Mouse (Mus musculus): ENCODE measurements around the gene Ube2s.
"Not testable (repeated sequence)": the region's sequence is repeated elsewhere in the genome, so short reads cannot be mapped to it uniquely, and the experiment has no call there.

Gene Ube2s

DNA sequence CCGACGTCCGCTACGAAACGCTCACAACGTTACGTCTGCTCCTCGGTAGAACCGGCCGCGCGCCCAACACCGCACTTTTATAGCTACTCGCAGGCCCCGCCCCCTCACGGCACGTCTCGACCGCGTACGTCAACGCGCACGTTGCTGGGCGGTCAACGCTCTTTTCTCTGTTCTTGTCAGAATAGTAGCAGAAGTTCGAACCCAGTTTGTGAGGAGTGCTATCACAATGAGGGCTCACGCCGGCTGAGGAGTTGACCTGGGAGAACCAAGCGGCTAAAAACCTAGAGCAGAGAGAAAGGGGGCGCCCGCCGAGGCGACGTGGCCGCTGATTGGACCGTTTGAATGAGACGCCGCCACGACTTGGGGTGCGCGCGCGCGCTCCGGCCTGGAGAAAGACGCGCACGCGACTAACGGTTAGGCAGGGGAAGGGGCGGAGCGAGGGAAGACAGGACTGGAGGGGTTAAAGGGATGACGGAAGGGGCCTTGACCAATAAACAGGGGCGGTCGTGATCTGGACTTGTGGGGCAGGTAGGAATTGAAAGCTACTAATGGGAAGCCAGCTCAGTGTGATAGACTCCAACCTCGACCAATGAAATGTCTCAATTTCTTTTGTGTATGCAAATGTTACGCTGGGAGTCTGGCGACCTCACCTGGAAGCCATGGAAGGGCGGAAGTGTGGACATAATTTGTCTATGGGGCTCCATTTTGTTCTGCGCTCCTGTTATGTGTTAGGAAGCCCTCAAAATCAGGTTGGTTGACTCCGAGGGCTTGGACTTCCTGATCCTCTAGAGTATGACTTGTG lies at the start of gene Ube2s:
Ube2s (minus strand) TSS at position 288 of the 802 bp plus-strand sequence.
- DNase-seq (ENCODE audit: low read depth, low spot score), result peak; percentile 99

DNA sequence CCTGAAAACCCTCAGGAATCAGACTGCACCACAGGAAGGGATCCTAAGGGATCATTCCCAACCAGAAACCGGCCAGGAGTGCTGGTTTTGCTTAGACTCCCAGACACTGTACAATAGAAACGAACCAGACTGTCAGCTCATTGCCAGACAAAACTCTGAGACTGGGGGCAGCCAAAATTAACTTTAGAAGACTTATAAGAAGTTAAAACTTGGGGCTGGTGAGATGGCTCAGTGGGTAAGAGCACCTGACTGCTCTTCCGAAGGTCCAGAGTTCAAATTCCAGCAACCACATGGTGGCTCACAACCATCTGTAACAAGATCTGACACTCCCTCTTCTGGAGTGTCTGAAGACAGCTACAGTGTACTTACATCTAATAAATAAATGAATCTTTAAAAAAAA lies 48.5 kb upstream of the Ube2s start:
- DNase-seq (ENCODE audit: low read depth, low spot score), result not testable (repeated sequence)

DNA sequence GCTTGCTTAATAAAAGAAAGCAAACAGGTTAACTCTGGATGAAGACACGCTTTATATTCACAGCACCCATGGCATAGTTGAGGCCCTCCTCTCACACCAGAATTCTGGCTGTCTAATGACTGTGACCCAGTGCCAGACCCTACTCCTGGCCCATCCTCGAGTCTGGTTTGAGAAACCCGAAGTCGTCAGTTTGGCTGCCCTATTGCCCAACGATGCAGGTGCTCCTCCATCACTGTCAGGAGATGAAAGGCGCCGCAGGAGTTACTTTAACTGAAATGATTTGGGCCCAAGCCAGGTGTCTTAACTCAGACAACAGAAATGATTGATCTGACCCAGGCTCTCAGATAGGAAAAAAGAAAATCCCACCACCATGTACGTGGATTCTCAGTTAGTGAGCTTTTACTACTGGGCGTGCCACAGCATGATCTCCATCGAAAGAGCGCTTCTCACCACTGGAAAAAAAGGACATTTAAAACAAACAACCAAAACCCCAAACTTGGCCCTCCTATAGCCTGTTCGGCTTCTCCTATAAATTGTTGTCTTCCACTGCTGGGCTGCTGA lies 47.1 kb upstream of the Ube2s start:
- no peak for DNase-seq (ENCODE audit: low read depth, low spot score)

DNA sequence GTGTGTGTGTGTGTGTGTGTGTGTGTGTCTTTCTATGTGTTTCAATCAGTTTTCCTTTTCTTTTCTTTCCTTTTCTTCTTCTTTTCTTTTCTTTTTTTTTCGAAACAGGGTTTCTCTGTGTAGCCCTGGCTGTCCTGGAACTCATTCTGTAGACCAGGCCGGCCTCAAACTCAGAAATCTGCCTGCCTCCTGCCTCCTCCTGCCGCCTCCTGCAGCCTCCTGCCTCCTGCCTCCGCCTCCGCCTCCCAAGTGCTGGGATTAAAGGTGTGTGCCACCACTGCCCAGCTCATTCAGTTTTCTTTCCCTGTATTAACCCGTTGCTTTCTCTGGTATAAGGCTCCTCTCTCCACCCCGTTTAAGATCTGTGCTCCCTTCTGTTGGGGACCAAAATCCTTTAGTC lies 44.9 kb upstream of the Ube2s start:
- no peak for DNase-seq (ENCODE audit: low read depth, low spot score)

DNA sequence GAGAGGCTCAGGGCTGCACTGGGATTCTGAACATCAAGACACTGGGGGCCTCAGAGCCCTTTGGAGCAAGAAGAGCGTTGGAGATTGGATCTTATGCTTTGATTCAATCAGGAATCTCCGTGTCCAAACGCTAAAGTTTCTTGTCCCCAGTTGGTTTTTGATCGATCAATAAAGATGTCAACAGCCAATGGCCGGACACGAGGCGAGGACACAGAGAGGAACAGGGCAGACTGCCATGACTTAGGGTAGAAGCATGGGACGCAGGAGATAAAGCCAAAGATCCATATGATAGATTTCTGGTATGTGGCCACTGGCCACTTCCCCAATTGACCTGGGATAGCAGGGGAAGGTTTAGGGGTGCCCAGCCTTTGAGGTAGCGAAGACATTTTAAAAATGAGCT lies 44.1 kb upstream of the Ube2s start:
- DNase-seq (ENCODE audit: low read depth, low spot score), result no peak

DNA sequence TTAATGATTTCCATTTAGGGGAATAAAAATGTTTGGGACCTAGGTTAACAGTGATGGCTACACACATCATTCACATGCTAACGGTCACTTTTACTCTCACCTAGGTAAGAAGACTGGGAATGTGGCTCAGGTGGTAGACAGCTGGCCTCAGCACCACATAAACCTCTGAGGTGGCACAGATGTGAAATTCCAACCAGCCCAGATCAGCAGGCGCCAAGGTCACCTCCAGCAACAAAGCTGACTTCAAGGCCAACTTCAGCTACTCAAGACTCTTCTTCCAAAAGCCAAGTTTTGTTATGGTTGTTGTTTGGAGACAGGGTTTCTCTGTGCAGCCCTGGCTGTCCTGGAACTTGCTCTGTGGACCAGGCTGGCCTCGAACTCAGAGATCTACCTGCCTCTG lies 41.2 kb upstream of the Ube2s start:
- DNase-seq (ENCODE audit: low read depth, low spot score), result no peak

DNA sequence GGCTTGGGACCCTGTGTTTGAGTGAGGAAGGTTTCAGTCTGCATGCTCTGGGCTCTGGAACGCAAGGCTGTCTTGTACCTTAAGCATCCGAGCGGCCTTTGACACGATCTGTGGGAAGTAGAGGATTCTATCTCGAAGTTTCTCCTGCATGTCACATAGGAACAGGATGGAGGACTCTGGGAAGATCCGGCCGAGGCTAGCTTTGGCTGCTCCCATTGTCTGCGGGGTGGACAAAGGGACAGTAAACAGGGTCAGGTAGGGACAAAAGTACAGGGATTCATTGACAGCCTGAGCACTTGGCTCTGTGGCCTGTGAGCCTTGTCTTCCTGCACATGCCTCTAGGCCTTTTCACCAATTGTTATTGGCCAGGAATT lies 38.9 kb upstream of the Ube2s start:
- DNase-seq (ENCODE audit: low read depth, low spot score), result no peak

DNA sequence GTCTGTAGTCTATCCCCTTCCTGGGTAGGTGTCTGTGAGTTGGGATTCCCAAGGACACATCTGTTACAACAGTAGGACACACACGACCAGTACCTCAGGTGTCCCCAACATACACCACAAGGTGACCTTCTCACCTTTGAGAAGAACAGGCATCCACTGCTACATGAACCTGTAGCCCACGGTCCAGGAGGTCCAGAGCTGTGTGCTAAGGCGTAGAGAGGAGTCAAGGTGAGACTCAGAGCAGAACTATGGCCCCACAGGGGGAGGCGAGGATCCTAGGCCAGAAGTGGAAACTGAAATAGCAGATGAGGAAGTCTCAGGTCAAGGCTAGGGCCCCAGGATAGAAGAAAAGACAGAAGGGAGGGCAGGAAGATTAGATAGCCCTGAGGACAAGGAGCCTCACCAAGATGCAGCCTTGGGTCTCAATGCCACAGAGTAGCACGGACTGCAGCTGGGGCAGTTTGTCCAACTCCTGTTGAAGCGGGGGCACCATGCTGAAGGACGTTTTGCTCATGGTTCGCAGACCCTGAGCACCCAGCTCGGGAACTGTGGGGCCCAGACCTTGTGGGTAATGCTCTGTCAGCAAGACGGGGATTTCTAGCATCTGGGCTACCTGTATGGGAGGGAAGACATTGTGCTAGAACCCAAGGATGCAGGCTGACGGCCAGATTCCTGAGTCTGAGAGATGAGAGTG lies 38.4 kb upstream of the Ube2s start:
- DNase-seq (ENCODE audit: low read depth, low spot score), result no peak

DNA sequence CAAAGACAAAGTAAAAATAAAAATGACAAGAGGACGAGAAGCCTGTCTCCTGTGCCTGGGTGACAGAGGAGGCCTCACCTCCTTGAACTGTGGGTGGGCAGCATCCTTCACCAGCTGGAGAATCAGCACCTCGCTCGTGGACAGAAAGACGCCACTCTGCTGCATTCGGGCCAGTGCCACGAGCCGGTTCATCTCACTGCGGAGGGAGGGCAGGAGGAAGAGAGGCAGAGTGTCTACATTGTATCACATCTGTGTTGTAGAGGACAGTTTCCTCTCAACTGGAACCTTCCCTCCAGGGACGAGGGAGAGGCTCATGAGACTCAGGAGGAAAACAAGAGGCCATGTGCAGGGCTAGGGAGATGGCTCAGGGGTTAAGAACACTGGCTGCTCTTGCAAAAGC lies 37.0 kb upstream of the Ube2s start:
- DNase-seq (ENCODE audit: low read depth, low spot score), result no peak

DNA sequence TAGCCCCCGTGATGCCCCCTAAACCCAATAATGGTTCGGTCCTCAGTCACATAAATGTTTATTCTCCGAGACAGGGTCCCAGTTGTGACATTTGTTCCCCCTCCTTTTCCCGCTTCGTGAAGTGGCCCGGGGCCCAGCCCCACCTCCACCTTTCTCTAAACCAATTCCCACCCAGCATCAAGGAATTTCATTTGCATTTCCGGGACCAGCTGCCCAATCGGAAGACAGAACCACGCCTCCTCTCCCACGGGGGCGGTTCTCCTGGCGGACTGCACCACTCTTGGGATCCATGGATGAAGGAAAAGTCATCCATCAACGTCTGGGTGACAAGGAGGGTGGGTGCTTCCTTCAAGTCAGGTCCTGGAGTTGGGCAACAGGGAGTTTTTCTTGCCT lies 32.5 kb upstream of the Ube2s start:
- peak; percentile 87 for DNase-seq (ENCODE audit: low read depth, low spot score)

DNA sequence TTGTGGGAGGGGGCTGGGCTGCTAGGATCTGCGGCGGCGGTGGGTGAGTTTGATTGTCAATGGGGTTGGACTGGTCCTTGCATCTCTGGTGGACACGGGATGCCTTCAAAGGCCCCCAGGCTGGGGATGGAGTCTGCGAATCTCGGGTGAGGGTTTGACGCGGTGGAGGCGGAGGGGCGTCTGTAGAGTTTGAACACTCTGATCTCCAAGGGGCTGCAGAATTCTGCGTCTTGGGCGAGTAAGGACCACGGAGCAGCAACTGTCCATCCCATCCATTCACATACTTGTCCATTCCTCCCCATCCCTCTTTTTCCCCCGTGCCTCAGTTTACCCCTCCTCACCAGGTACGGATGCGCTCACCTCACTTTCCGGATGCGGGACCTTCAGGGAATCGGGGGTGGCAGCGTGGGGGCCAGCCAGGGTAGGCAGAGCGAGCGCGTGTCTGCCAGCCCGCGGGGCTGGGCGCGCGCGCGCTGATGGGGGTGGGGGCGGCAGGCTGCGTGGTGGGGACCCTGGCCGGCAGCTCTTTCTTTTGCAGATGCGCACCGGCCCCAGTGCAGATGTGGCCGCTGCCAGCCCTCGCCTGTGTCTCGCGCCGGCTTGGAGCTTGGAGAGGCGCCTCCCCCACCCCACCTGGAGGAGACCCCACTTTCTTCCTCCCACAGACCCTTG lies 32.0 kb upstream of the Ube2s start, which contains the start of gene Shisa7:
Shisa7 (minus strand) TSS at position 452 of the 672 bp plus-strand sequence.
- no peak for DNase-seq (ENCODE audit: low read depth, low spot score)

DNA sequence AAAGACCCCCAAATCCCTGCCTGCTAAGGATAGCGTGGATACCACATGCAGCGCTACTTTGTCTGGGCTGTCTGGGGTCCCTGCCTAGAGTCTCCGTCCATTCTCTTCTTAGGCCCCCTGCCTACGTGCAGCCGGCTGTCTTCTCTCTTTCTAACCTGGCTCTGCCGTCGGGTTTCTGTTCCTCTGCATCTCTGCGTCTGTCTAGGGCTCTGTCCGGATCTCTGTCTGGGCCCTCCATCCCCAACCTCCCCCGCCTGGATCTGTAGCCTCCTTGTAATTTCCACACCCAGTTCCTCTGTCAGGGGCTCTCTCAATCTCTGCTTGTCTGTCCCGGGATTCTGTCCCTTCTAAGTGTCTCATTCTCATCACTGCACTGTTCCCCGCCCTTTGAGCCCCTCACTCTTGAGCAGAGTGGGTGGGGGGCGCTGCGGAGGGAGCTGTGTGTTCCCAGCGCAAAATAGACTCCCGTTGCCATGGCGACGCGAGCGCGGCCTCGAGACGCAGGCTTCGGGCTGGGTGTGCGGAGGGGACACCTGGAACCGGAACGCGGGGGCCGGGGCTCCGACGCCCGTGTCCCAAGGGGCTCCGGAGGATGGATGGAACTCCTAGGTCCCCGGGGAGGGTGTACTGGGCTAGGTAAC lies 31.3 kb upstream of the Ube2s start:
- DNase-seq (ENCODE audit: low read depth, low spot score), result peak; percentile 75

DNA sequence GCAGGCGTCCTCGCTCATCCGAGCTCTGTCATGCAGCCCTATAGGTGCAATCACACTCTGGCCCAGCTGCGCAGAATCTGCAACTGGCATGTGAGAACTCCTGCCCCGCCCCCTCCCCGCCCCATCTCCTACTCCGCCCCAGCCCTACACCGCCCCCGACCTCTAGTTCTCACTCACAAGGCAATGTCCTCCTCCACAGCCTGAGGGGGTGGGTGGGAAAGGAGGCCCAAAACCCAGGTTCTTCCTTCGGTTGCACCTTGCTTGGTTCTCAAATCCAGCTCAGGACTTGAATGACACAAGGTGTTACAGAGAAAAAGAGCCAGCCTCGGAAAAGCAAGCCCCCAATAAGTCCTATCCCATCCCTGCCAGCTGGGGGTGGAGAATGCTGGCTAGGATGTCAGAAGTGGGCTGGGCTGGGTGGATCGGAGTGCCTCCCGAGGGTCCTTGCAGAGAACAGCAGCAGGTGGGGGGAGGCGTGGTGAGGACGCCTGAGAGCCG lies 30.3 kb upstream of the Ube2s start:
- no peak for DNase-seq (ENCODE audit: low read depth, low spot score)

DNA sequence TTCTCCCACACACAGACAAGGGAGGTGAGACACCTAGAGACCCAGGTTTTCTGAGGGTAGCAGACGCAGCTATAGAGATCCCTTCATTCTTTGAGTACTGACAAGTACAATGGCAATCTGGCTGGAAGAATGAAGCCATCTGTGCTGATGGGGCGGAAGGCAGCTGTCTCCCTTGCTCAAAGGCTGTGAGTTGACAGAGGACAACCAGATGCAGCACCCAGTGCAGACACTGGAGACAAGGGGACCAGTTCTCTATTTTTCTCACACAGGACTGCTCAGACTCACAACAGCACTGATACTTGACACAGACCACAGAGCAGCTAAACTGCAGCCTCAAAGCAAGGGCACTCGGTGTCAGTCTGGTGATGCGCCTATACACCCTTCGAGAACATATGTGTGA lies 29.7 kb upstream of the Ube2s start:
- DNase-seq (ENCODE audit: low read depth, low spot score), result no peak

DNA sequence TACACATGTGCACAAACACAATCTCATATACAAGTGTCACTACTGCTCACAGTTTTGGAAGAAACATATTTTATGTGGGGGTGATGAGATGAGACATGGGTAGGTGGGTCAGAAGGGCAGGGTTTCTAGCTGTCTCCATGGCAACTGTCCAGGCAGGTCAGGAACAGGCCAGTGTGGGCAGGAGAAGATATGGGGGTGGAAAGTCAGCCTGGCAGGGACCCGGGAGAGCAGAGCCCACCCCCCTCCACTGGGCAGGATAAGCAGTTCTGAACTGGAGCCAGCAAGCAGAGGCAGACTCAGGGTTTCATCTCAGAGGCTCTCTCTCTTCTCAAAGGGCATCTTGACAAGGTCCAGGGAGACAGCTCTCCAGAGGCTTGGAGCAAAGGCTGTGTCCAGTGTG lies 25.2 kb upstream of the Ube2s start:
- no peak for DNase-seq (ENCODE audit: low read depth, low spot score)

DNA sequence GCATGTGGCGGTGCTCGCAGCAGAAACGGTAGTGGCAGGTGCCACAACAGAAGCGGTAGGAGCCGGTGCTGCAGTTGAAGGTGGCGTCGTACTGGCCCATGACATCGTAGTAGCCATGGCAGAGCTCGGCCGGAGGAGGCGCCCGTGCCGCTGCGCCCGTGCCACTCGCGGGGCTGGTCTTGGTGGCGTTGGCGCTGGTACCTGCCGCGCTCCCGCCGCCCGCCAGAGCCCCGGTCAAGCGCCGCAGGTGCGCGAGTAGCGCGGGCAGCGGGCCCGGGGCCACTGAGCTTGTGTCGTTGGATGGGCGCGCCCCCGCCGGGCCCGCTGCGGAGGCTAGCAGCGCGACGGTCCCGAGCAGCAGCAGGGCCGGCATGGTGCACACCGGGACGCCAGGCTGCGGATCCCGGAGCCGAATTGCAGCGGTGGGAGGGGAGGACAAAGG lies 24.0 kb upstream of the Ube2s start:
- DNase-seq (ENCODE audit: low read depth, low spot score), result no peak

DNA sequence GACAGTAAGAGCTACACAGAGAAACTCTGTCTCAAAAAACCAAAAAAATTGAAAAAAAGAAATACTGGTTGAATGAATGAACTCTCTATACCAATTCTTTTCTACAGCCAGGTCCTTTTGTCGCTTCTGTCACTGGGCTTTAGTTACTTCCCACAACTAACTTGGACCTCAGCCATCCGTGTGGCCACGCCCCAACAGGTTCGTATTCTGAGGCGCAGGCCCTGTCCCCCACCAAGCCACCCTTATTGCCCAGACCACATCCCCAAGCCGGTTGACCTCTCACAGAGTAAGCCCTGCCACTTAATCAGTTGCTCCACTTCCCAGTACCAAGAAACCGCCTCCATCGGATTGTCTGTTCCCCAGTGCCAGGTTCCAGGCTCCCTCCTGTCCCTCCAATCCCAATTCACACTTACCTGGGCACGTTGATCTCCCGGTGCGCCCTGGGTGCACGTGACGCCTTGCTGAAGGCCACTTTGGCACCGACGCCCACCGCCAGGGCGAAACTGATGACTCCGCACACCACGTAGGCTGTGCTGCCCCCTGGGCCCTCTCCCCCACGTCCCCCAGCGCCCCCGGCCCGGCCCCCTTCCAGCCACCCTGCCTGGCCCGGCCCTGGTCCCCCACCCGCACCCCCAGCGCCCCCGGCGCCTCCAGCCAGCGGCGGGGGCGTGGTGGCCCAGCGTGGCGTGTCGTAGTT lies 23.4 kb upstream of the Ube2s start:
- DNase-seq (ENCODE audit: low read depth, low spot score), result no peak

DNA sequence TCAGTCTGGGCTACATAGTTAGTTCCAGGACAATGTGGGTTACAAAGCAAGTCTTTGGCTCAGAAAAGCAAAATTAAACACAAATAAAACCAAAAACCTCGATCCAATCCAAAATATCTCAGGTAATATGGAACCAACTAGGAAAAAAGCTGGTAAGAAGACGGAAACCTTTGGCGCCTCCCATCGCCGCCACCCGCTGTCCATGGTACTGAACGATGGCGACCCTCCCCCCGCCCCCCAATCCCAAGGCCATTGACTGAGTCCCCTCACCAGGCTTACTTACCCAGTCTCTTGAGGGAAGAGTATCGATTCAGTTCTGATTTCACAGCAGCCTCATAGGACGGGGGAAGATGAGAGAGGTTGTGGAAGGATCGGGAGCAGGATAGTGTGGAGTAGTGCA lies 18.1 kb upstream of the Ube2s start:
- DNase-seq (ENCODE audit: low read depth, low spot score), result no peak

DNA sequence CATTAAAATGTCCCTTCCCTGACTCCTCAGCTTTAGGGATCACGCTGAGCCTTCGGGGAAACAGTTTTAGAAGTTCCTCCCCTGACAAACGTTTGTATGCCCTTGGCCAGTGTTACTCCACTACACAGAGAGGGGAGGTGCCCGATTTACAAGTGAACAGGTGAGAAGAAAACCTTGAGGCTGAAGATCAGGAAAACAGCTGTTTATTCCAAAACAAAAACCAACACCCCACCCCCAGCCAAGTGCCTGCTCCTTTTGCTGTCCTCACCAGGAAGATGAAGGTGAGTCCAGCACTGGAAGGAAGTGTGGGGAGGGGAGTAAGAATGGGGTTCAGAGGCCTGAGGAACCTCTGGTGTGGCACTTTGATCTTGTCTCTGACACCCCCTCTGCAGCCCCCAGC lies 13.0 kb upstream of the Ube2s start:
- no peak for DNase-seq (ENCODE audit: low read depth, low spot score)

DNA sequence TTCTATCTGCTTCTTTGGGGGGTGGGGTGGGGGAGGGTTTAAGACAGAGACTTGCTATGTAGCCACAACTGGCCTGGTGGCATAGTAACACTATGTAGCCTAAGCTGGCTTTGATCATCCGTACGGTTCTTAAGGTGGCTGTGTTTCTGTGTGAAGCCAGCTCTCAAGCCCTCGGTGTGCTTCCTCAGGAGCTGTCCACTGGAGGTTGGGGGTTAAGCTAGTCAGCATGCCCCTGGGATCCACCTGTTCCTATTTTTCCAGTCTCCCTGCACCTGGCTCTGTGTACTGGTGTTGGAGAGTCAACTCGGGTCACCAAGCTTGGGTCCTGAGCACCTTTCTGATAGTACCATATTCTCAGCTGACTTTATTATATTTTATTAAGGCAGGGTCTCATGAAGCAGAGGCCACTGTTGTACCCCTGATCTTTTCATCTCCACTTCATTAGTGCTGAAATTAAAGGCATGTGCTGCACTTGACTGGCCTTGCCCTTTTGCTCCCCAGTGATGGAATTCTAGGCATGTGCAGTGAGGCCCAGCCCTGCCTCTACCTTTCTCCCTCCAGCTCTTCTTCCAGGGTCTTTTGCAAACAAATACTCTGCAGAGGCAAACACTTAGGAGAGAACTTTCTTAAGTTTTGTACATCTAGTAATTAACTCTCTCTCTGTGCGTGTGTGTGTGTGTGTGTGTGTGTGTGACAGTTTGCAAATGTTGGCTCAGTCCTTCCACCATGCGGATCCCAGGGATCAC lies 9.9 kb upstream of the Ube2s start:
- no peak for DNase-seq (ENCODE audit: low read depth, low spot score)
